Mouse (Mus musculus) stomach, embryonic 15.5 days (tissue): ENCODE measurements around the gene Acad12. TPM values are rescaled to one million over a fixed set of nuclear protein-coding genes. Genes with fewer than 3 reads are reported as not detected.

Experiments
- ATAC-seq: fragments of 200-750 bp; cut with Nextera tagmentation; 2 replicates; pipeline ENCODE4 v1.8.0; 2017; ENCODE audit warnings: low read depth, moderate number of reproducible peaks, moderate TSS enrichment; ENCODE audit not compliant: insufficient read depth, low FRiP score
- H3K27ac ChIP-seq: fragments of 300-500 bp; sonication (generic); 2 replicates; pipeline ENCODE4 v1.5.1; 2015; ENCODE audit warnings: mild to moderate bottlenecking, inconsistent platforms
- H3K27me3 ChIP-seq: fragments of 300-500 bp; sonication (generic); replicated peaks from 2 replicates; pipeline ENCODE4 v1.6.1; 2015; ENCODE audit warnings: inconsistent platforms
- H3K36me3 ChIP-seq: fragments of 300-500 bp; sonication (generic); 2 replicates; pipeline ENCODE4 v1.6.1; 2015; ENCODE audit warnings: inconsistent platforms
- H3K4me1 ChIP-seq: fragments of 300-500 bp; sonication (generic); 2 replicates; pipeline ENCODE4 v1.6.1; 2015; ENCODE audit warnings: inconsistent platforms
- H3K4me2 ChIP-seq: fragments of 300-500 bp; sonication (generic); 2 replicates; pipeline ENCODE4 v1.6.1; 2015; ENCODE audit warnings: mild to moderate bottlenecking, inconsistent platforms
- H3K4me3 ChIP-seq: fragments of 300-500 bp; sonication (generic); replicated peaks from 2 replicates; pipeline ENCODE4 v1.5.1; 2015; ENCODE audit warnings: inconsistent platforms
- H3K9ac ChIP-seq: fragments of 300-500 bp; sonication (generic); 2 replicates; pipeline ENCODE4 v1.6.1; 2015; ENCODE audit warnings: inconsistent platforms
- H3K9me3 ChIP-seq: fragments of 300-500 bp; sonication (generic); 2 replicates; pipeline ENCODE4 v1.6.1; 2016; ENCODE audit warnings: inconsistent platforms
- WGBS: fragments of 180-500 bp; shearing (Covaris S2); methylation state at CpG from one replicate; pipeline ENCODE4 v1.1.7; 2015; 5-methylcytosine and 5-hydroxymethylcytosine counted together
- polyA plus RNA-seq: library from polyadenylated mRNA; unstranded; fragments of >200 nt; fragmentation: Nextera tagmentation; extraction: Ambion mirVana; gene quantifications from 2 replicates; pipeline ENCODE4 v1.2.1, GENCODE M21; 2015

The Acad12 gene
- polyA plus RNA-seq, 1 experiment from 2014 or later: 2.3 TPM

- Histone ChIP-seq H3K36me3 (peaks cover 11% of the 10 kb centered on the region; the same call in 1 of the 2 replicates), H3K9me3 (no peaks in the 10 kb centered on the region), H3K4me2 (no peak overlapping the region), H3K27ac (no peak overlapping the region), H3K27me3 (no peaks in the 10 kb centered on the region), H3K9ac (no peak overlapping the region), H3K4me1 (no peaks in the 10 kb centered on the region), H3K4me3 (no peak overlapping the region)
- 84% methylated on average over 13 of the region's 13 CpGs for WGBS
- ATAC-seq: no peak
Measured at GRCm38 (mm10) chr5:121574145-121574544, 44.6 kb downstream of the Acad12 start.

GRCm38 (mm10) chr5:121570787-121571186 is 48.0 kb downstream of the Acad12 start:
- Histone ChIP-seq H3K9me3 (no peaks in the 10 kb centered on the region), H3K4me1 (no peaks in the 10 kb centered on the region), H3K4me2 (no peak overlapping the region), H3K9ac (no peak overlapping the region), H3K36me3 (peaks cover 9% of the 10 kb centered on the region; the same call in 1 of the 2 replicates), H3K27ac (no peak overlapping the region), H3K4me3 (no peak overlapping the region), H3K27me3 (no peaks in the 10 kb centered on the region)
- ATAC-seq: no peak
- 75% methylated on average over 1 of the region's 1 CpGs for WGBS

- Histone ChIP-seq H3K4me2 (no peak overlapping the region), H3K27me3 (no peaks in the 10 kb centered on the region), H3K4me3 (no peak overlapping the region), H3K9ac (no peak overlapping the region), H3K9me3 (no peaks in the 10 kb centered on the region), H3K27ac (no peak overlapping the region), H3K36me3 (peaks cover 4% of the 10 kb centered on the region; the same call in 1 of the 2 replicates), H3K4me1 (no peaks in the 10 kb centered on the region)
- ATAC-seq: no peak
- WGBS: 73% methylated on average over 9 of the region's 9 CpGs
Measured at GRCm38 (mm10) chr5:121569881-121570420, 48.8 kb downstream of the Acad12 start.

GRCm38 (mm10) chr5:121566035-121566681 is 52.6 kb downstream of the Acad12 start:
- 0 out of 2 replicates have a peak, but pooled peaks cover 3% of the 10 kb centered on the region for H3K4me1 ChIP-seq
- H3K9me3 ChIP-seq: no peaks in the 10 kb centered on the region
- ATAC-seq: no peak
- peaks cover 3% of the 10 kb centered on the region; the same call in 1 of the 2 replicates for H3K36me3 ChIP-seq
- H3K27ac ChIP-seq: no peak overlapping the region
- no peaks in the 10 kb centered on the region for H3K27me3 ChIP-seq
- H3K4me3 ChIP-seq: no peak overlapping the region
- 82% methylated on average over 16 of the region's 16 CpGs for WGBS
- no peak overlapping the region for H3K4me2 ChIP-seq
- no peak overlapping the region for H3K9ac ChIP-seq

GRCm38 (mm10) chr5:121564468-121564895 is 54.3 kb downstream of the Acad12 start:
- Histone ChIP-seq H3K27ac (no peak overlapping the region), H3K4me3 (peak overlapping the region; percentile 25), H3K27me3 (no peaks in the 10 kb centered on the region), H3K9ac (no peak overlapping the region), H3K4me2 (peak overlapping the region; percentile 47), H3K36me3 (no peaks in the 10 kb centered on the region; the same call in 1 of the 2 replicates), H3K9me3 (no peaks in the 10 kb centered on the region), H3K4me1 (0 out of 2 replicates have a peak, but pooled peaks cover 3% of the 10 kb centered on the region)
- 10% methylated on average over 11 of the region's 11 CpGs for WGBS
- ATAC-seq: peak; percentile 38; the same call in 1 of the 2 replicates

GRCm38 (mm10) chr5:121562436-121562835 is 56.3 kb downstream of the Acad12 start:
- WGBS: 80% methylated on average over 3 of the region's 3 CpGs
- Histone ChIP-seq H3K36me3 (no peaks in the 10 kb centered on the region), H3K9me3 (no peaks in the 10 kb centered on the region), H3K27ac (no peak overlapping the region), H3K27me3 (no peaks in the 10 kb centered on the region), H3K4me1 (0 out of 2 replicates have a peak, but pooled peaks cover 3% of the 10 kb centered on the region), H3K4me3 (no peak overlapping the region), H3K4me2 (no peak overlapping the region), H3K9ac (no peak overlapping the region)
- ATAC-seq: no peak

- Histone ChIP-seq H3K9me3 (no peaks in the 10 kb centered on the region), H3K4me2 (no peak overlapping the region), H3K4me1 (peaks cover 10% of the 10 kb centered on the region), H3K4me3 (no peak overlapping the region), H3K36me3 (no peaks in the 10 kb centered on the region), H3K27me3 (no peaks in the 10 kb centered on the region), H3K9ac (no peak overlapping the region), H3K27ac (no peak overlapping the region)
- no peak for ATAC-seq
- 83% methylated on average over 7 of the region's 7 CpGs for WGBS
Measured at GRCm38 (mm10) chr5:121549196-121549595, 69.5 kb downstream of the Acad12 start.

GRCm38 (mm10) chr5:121547084-121547483 is 71.7 kb downstream of the Acad12 start:
- ATAC-seq: no peak
- H3K4me2 ChIP-seq: no peak overlapping the region
- 91% methylated on average over 3 of the region's 3 CpGs for WGBS
- no peak overlapping the region for H3K4me3 ChIP-seq
- H3K9ac ChIP-seq: no peak overlapping the region
- no peaks in the 10 kb centered on the region for H3K36me3 ChIP-seq
- H3K4me1 ChIP-seq: peaks cover 11% of the 10 kb centered on the region
- no peaks in the 10 kb centered on the region for H3K27me3 ChIP-seq
- no peak overlapping the region for H3K27ac ChIP-seq
- H3K9me3 ChIP-seq: no peaks in the 10 kb centered on the region

Other genes with a start within 250 kb of the Acad12 start
- gene Trafd1, start 233.3 kb downstream of the Acad12 start, polyA plus RNA-seq: 67.8 and 70.6 TPM in 2 replicates
- gene Naa25, start 221.0 kb downstream of the Acad12 start, polyA plus RNA-seq: 40.2 and 41.8 TPM in 2 replicates
- 3.1 and 5.0 TPM in 2 replicates for gene Tmem116, start 167.0 kb downstream of the Acad12 start, polyA plus RNA-seq
- gene Erp29, start 166.4 kb downstream of the Acad12 start, polyA plus RNA-seq: 186 and 192 TPM in 2 replicates
- 0.05 and 0.09 TPM in 2 replicates for gene Adam1b, start 115.5 kb downstream of the Acad12 start, polyA plus RNA-seq
- 1.4 TPM in 2 replicates for gene Adam1a, start 73.5 kb downstream of the Acad12 start, polyA plus RNA-seq
- gene Gm42878, start 73.5 kb downstream of the Acad12 start, polyA plus RNA-seq: not detected in 2 replicates
- 46.7 and 48.9 TPM in 2 replicates for gene Mapkapk5, start 73.0 kb downstream of the Acad12 start, polyA plus RNA-seq
- 196 and 206 TPM in 2 replicates for gene Aldh2, start 25.1 kb downstream of the Acad12 start, polyA plus RNA-seq
- 3.1 and 3.3 TPM in 2 replicates for gene Acad10, start 41.6 kb upstream of the Acad12 start, polyA plus RNA-seq
- gene Brap, start 41.6 kb upstream of the Acad12 start, polyA plus RNA-seq: 37.6 and 38.1 TPM in 2 replicates
- 63.4 and 70.5 TPM in 2 replicates for gene Atxn2, start 92.4 kb upstream of the Acad12 start, polyA plus RNA-seq
- 15.7 and 16.0 TPM in 2 replicates for gene Sh2b3, start 218.7 kb upstream of the Acad12 start, polyA plus RNA-seq
- gene Pheta1, start 230.0 kb upstream of the Acad12 start, polyA plus RNA-seq: 23.7 and 26.1 TPM in 2 replicates